ENCODE assay signal across 19 mouse cellular contexts in the genomic region with DNA sequence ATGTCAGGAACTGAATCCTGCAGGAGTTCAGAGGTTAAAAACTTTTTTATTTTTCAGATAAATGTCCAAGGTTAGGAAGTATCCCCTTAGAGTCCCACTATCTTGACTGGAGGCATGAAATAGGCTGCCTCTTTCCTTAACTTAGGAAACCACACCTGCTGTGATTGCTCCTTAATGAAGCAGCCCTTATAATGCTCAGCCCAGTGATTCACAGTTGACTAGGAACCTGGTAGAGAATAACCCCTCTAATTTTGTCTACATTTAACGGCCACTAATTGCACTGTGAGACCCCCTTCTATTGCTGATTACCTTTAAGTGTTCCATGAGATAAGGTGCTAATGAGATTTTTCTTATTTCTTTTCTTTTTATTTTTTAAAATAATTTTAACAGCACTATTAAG.
DNase-seq lines count a peak whose midpoint lies in the region; ATAC-seq and TF ChIP-seq lines count a peak whose summit lies in the region.
"Had no signal": no experiment of that assay in that cellular context is flagged by ENCODE, and none has a peak within 500 bp of the region (broad histone marks: within the 10 kb centered on the region; RNA-seq: fewer than 3 reads in every experiment).

No protein-coding gene starts in this region.

- H3K4me3 ChIP-seq in midbrain, postnatal 0 days (ENCODE audit: low read depth, low read length), result no peak overlapping the region
- H3K4me3 ChIP-seq in midbrain, embryonic 15.5 days, result no peak overlapping the region
- H3K4me3 ChIP-seq in neural tube, embryonic 14.5 days (ENCODE audit: low read depth, low read length), result no peak overlapping the region
- H3K4me3 ChIP-seq in neural tube, embryonic 15.5 days (replicated peaks), result no peak overlapping the region
- H3K4me3 ChIP-seq: embryonic facial prominence, embryonic 10.5 days; embryonic facial prominence, embryonic 12.5 days; forebrain, embryonic 13.5 days; forebrain, embryonic 15.5 days had no signal

- no peak overlapping the region for H3K9ac ChIP-seq in midbrain, postnatal 0 days (replicated peaks; ENCODE audit: low read length, poor library complexity, severe bottlenecking)
- H3K9ac ChIP-seq in midbrain, embryonic 15.5 days, result no peak overlapping the region
- no peak overlapping the region for H3K9ac ChIP-seq in neural tube, embryonic 14.5 days (replicated peaks; ENCODE audit: low read depth, low read length)
- no peak overlapping the region for H3K9ac ChIP-seq in neural tube, embryonic 15.5 days (replicated peaks)
- H3K9ac ChIP-seq: embryonic facial prominence, embryonic 12.5 days; forebrain, embryonic 13.5 days; forebrain, embryonic 15.5 days; forebrain, postnatal 0 days had no signal

- no peak overlapping the region for H3K4me2 ChIP-seq in midbrain, postnatal 0 days (ENCODE audit: low read depth, low read length, poor library complexity, severe bottlenecking)
- H3K4me2 ChIP-seq in midbrain, embryonic 15.5 days, result no peak overlapping the region
- no peak overlapping the region for H3K4me2 ChIP-seq in neural tube, embryonic 14.5 days (ENCODE audit: low read depth, low read length)
- no peak overlapping the region for H3K4me2 ChIP-seq in neural tube, embryonic 15.5 days
- H3K4me2 ChIP-seq: embryonic facial prominence, embryonic 12.5 days; forebrain, embryonic 13.5 days; forebrain, embryonic 15.5 days had no signal

- WGBS in midbrain, postnatal 0 days, result 81% methylated on average over 1 of the region's 1 CpGs
- WGBS in midbrain, embryonic 15.5 days, result 85% methylated on average over 1 of the region's 1 CpGs
- WGBS in neural tube, embryonic 14.5 days, result 28% methylated on average over 1 of the region's 1 CpGs
- WGBS in neural tube, embryonic 15.5 days, result 32% methylated on average over 1 of the region's 1 CpGs

- DNase-seq in midbrain, postnatal 0 days (ENCODE audit: low spot score), result peak; percentile 9
- no peak for DNase-seq in thymus, postnatal 4 days
- DNase-seq: adrenal gland, adult 2 months; adrenal gland, postnatal 10 days; adrenal gland, postnatal 25 days; cerebellum, adult 11 months; cerebellum, adult 18-20 months; cerebellum, adult 8-10 months; cerebellum, adult 9-11 months; cerebellum, postnatal 14 days; cerebellum, postnatal 36 days; forebrain, postnatal 0 days had no signal

- no peaks in the 10 kb centered on the region for H3K36me3 ChIP-seq in midbrain, postnatal 0 days (ENCODE audit: insufficient read depth, low read length)
- no peaks in the 10 kb centered on the region for H3K36me3 ChIP-seq in midbrain, embryonic 15.5 days (replicated peaks)
- H3K36me3 ChIP-seq in neural tube, embryonic 14.5 days (ENCODE audit: control insufficient read depth, insufficient read depth, low read length), result no peaks in the 10 kb centered on the region
- no peaks in the 10 kb centered on the region for H3K36me3 ChIP-seq in neural tube, embryonic 15.5 days
- H3K36me3 ChIP-seq: embryonic facial prominence, embryonic 10.5 days; embryonic facial prominence, embryonic 12.5 days; forebrain, embryonic 15.5 days had no signal

- no peaks in the 10 kb centered on the region for H3K27me3 ChIP-seq in midbrain, postnatal 0 days (ENCODE audit: insufficient read depth, low read length)
- H3K27me3 ChIP-seq in midbrain, embryonic 15.5 days (replicated peaks), result no peaks in the 10 kb centered on the region
- no peaks in the 10 kb centered on the region for H3K27me3 ChIP-seq in neural tube, embryonic 14.5 days (ENCODE audit: control insufficient read depth, insufficient read depth, low read length)
- no peaks in the 10 kb centered on the region for H3K27me3 ChIP-seq in neural tube, embryonic 15.5 days (replicated peaks)
- H3K27me3 ChIP-seq: embryonic facial prominence, embryonic 12.5 days; forebrain, embryonic 13.5 days; forebrain, embryonic 15.5 days had no signal

- ATAC-seq in midbrain, postnatal 0 days (ENCODE audit: low FRiP score), result no peak
- no peak for ATAC-seq in midbrain, embryonic 15.5 days (replicated peaks)
- peak; percentile 60 for ATAC-seq in neural tube, embryonic 14.5 days (ENCODE audit: low read depth)
- ATAC-seq in neural tube, embryonic 15.5 days (ENCODE audit: low FRiP score), result peak; percentile 83
- ATAC-seq: forebrain, embryonic 13.5 days; forebrain, embryonic 15.5 days; forebrain, postnatal 0 days had no signal

- TF ChIP-seq CTCF in midbrain, postnatal 0 days (IDR thresholded peaks at IDR 0.05), result no peak

- H3K9me3 ChIP-seq in midbrain, postnatal 0 days (ENCODE audit: low read length), result no peaks in the 10 kb centered on the region
- no peaks in the 10 kb centered on the region for H3K9me3 ChIP-seq in midbrain, embryonic 15.5 days
- H3K9me3 ChIP-seq in neural tube, embryonic 14.5 days (ENCODE audit: control insufficient read depth, low read length), result no peaks in the 10 kb centered on the region
- H3K9me3 ChIP-seq in neural tube, embryonic 15.5 days (replicated peaks), result no peaks in the 10 kb centered on the region
- H3K9me3 ChIP-seq: embryonic facial prominence, embryonic 10.5 days; embryonic facial prominence, embryonic 12.5 days; forebrain, embryonic 13.5 days; forebrain, embryonic 15.5 days had no signal

- no peaks in the 10 kb centered on the region for H3K4me1 ChIP-seq in midbrain, postnatal 0 days (ENCODE audit: insufficient read depth, low read length)
- H3K4me1 ChIP-seq in midbrain, embryonic 15.5 days, result no peaks in the 10 kb centered on the region
- no peaks in the 10 kb centered on the region for H3K4me1 ChIP-seq in neural tube, embryonic 14.5 days (ENCODE audit: control insufficient read depth, insufficient read depth, low read length)
- no peaks in the 10 kb centered on the region for H3K4me1 ChIP-seq in neural tube, embryonic 15.5 days
- H3K4me1 ChIP-seq: embryonic facial prominence, embryonic 10.5 days; embryonic facial prominence, embryonic 12.5 days; forebrain, embryonic 13.5 days; forebrain, embryonic 15.5 days had no signal

- H3K27ac ChIP-seq in midbrain, postnatal 0 days (ENCODE audit: low read depth, low read length), result no peak overlapping the region
- H3K27ac ChIP-seq in midbrain, embryonic 15.5 days, result no peak overlapping the region
- H3K27ac ChIP-seq in neural tube, embryonic 14.5 days (ENCODE audit: low read depth, low read length), result no peak overlapping the region
- H3K27ac ChIP-seq in neural tube, embryonic 15.5 days (replicated peaks), result no peak overlapping the region
- H3K27ac ChIP-seq: embryonic facial prominence, embryonic 10.5 days; embryonic facial prominence, embryonic 12.5 days; forebrain, embryonic 13.5 days; forebrain, embryonic 15.5 days had no signal

Comparison
In these comparisons a context has a peak if more than half of its experiments do, and no peak if none do; other contexts are left out.
1. ATAC-seq: peak in neural tube, embryonic 14.5 days (single experiment) and neural tube, embryonic 15.5 days (single experiment); none in midbrain, postnatal 0 days (single experiment) and midbrain, embryonic 15.5 days (single experiment).